24 mouse cellular contexts compared by ENCODE assay signal in the genomic region with DNA sequence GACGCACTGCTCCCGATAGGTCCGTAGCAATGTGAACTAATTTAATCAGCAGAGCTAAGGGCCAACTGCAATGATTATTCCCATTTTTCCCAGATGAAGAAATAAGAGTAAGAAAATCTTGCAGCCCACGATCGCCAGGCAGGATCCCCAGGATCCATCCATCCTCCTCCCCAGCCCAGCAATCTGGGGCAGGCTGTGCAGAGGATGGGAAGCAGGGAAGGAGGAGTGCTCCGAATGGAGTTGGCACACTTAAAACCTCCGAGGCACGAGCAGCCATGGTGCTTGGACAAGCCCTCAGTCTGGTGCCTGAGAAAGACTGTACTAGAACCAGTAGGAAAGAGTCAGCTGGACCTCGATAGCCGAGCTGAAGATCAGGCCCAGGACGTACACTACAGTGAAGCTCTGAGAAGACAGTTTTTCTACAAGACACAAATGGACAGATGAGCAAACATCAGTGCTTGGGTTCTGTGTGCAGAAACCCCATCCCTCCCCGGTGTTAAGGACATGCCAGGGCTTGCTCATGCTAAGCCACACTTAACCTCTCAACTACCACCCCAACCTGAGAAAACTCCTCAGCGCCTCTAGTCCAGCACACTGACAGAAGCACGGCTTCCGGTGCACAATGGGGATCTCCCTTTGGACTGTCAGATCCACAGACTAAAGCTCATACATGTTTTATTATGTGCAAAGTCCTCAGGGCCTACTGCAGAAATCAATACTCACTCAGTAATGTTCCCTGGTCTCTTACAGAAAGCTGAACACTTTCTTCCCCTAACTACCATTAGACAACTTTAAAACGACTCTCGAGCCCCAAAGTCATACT. TPM values are rescaled to one million over a fixed set of nuclear protein-coding genes. Genes with fewer than 3 reads are reported as not detected.
DNase-seq lines count a peak whose midpoint lies in the region; ATAC-seq and TF ChIP-seq lines count a peak whose summit lies in the region.
"Had no signal": no experiment of that assay in that cellular context is flagged by ENCODE, and none has a peak within 500 bp of the region (broad histone marks: within the 10 kb centered on the region; RNA-seq: fewer than 3 reads in every experiment).

No protein-coding gene starts in this region.

- no peak overlapping the region for H3K9ac ChIP-seq in intestine, postnatal 0 days (ENCODE audit: low read depth, low read length)
- H3K9ac ChIP-seq: heart, embryonic 13.5 days; limb, embryonic 13.5 days; lung, embryonic 14.5 days; stomach, embryonic 15.5 days had no signal

- peaks cover 3% of the 10 kb centered on the region for H3K36me3 ChIP-seq in testis, adult 2 months (ENCODE audit: control insufficient read depth, insufficient read depth, low read length)
- H3K36me3 ChIP-seq in intestine, postnatal 0 days (ENCODE audit: control insufficient read depth, insufficient read depth), result peaks cover 34% of the 10 kb centered on the region

- no peak for TF ChIP-seq POLR2A in testis, adult 2 months (IDR thresholded peaks at IDR 0.05; ENCODE audit: control insufficient read depth, low read depth, low read length)

- H3K4me2 ChIP-seq in intestine, postnatal 0 days (replicated peaks; ENCODE audit: low read depth), result 0 out of 2 replicates have a peak overlapping the region, but pooled peaks have one; percentile 32
- H3K4me2 ChIP-seq: heart, embryonic 13.5 days; limb, embryonic 13.5 days; lung, embryonic 14.5 days; stomach, embryonic 15.5 days had no signal

- ATAC-seq in intestine, postnatal 0 days, result peak; percentile 94
- ATAC-seq: hindbrain, postnatal 0 days; Patski had no signal

- WGBS in intestine, postnatal 0 days, result 75% methylated on average over 17 of the region's 17 CpGs

- no peak for TF ChIP-seq CTCF in testis, adult 2 months (IDR thresholded peaks at IDR 0.05; ENCODE audit: control insufficient read depth, insufficient read depth, insufficient replicate concordance, low read depth, low read length)
- TF ChIP-seq CTCF in intestine, postnatal 0 days (IDR thresholded peaks at IDR 0.05; ENCODE audit: low read depth), result no peak

- peaks cover 2% of the 10 kb centered on the region; the same call in 1 of the 2 replicates for H3K4me1 ChIP-seq in testis, adult 2 months (ENCODE audit: control insufficient read depth, insufficient read depth, low read length)
- no peaks in the 10 kb centered on the region for H3K4me1 ChIP-seq in intestine, postnatal 0 days (replicated peaks; ENCODE audit: control insufficient read depth, insufficient read depth, low read length)
- H3K4me1 ChIP-seq: forebrain, embryonic 10.5 days; limb, embryonic 13.5 days; midbrain, embryonic 10.5 days; stomach, embryonic 15.5 days had no signal

- no peak overlapping the region for H3K4me3 ChIP-seq in testis, adult 2 months (ENCODE audit: control insufficient read depth, low read depth, low read length)
- no peak overlapping the region for H3K4me3 ChIP-seq in intestine, postnatal 0 days (ENCODE audit: low read depth, low read length)
- H3K4me3 ChIP-seq: forebrain, embryonic 10.5 days; heart, embryonic 13.5 days; limb, embryonic 13.5 days; midbrain, embryonic 10.5 days; stomach, embryonic 15.5 days had no signal

- peak; percentile 23 to 46 for DNase-seq in left cerebral cortex, adult 18-20 months (ENCODE audit: low spot score in 2 of 2)
- DNase-seq in left cerebral cortex, postnatal 4 days, result no peak
- no peak for DNase-seq in testis, postnatal 14 days (ENCODE audit: low spot score)
- no peak for DNase-seq in layer of hippocampus, adult 8-10 months (ENCODE audit: low spot score in 2 of 2)
- no peak for DNase-seq in cerebellum, adult 18-20 months
- DNase-seq: cerebellum, adult 11 months; cerebellum, postnatal 36 days; gastrocnemius, postnatal 14 days; kidney, adult 2 months; kidney, postnatal 14 days; layer of hippocampus, adult 9-11 months; lung, embryonic 14.5 days; lung, postnatal 36 days; right cerebral cortex, postnatal 25 days had no signal

- intact Hi-C loops in left cerebral cortex, postnatal 4 days (cut with DNase I), result no loop called here

- peak overlapping the region; percentile 37; the same call in 1 of the 2 replicates for H3K27ac ChIP-seq in testis, adult 2 months (ENCODE audit: control insufficient read depth, insufficient read depth, low read depth, low read length)
- H3K27ac ChIP-seq in intestine, postnatal 0 days (ENCODE audit: low read depth, low read length), result peak overlapping the region; percentile 90
- H3K27ac ChIP-seq: forebrain, embryonic 10.5 days; heart, embryonic 13.5 days; hindbrain, postnatal 0 days; limb, embryonic 13.5 days; midbrain, embryonic 10.5 days; stomach, embryonic 15.5 days had no signal

- H3K9me3 ChIP-seq in intestine, postnatal 0 days (ENCODE audit: control insufficient read depth), result no peaks in the 10 kb centered on the region
- H3K9me3 ChIP-seq: forebrain, embryonic 10.5 days; heart, embryonic 13.5 days; limb, embryonic 13.5 days; midbrain, embryonic 10.5 days; stomach, embryonic 15.5 days had no signal

- H3K27me3 ChIP-seq in testis, adult 2 months (ENCODE audit: control insufficient read depth, insufficient read depth, low read length), result no peaks in the 10 kb centered on the region
- H3K27me3 ChIP-seq in intestine, postnatal 0 days (replicated peaks; ENCODE audit: control insufficient read depth, insufficient read depth, low read length), result no peaks in the 10 kb centered on the region
- H3K27me3 ChIP-seq: heart, embryonic 13.5 days; limb, embryonic 13.5 days; Patski; stomach, embryonic 15.5 days had no signal

RNA-seq across cellular contexts. Expression of a gene that starts 39.5 kb away (rescaled TPM):
- 10 to 100 TPM; 55.2 to 55.3 TPM for total RNA-seq in left cerebral cortex, adult 18-20 months (2021)
- 10 to 100 TPM; 82.5 to 84.3 TPM for total RNA-seq in left cerebral cortex, postnatal 4 days (2021)
- 14.6 and 15.7 TPM in 2 replicates for polyA plus RNA-seq in testis, adult 2 months (2012; rRNA removed)
- polyA plus RNA-seq in intestine, postnatal 0 days (2015; fragmentation: Nextera tagmentation; extraction: Ambion mirVana), result 18.5 and 19.0 TPM in 2 replicates
- total RNA-seq in layer of hippocampus, adult 8-10 months (2022), result 10 to 100 TPM; 44.4 to 47.8 (median 46.7) TPM

RNA-seq across cellular contexts. Expression of a gene that starts 45.8 kb away (rescaled TPM):
- 1 to 10 TPM; 1.8 to 3.1 TPM for total RNA-seq in left cerebral cortex, adult 18-20 months (2021)
- 1 to 10 TPM; 1.9 to 4.1 TPM for total RNA-seq in left cerebral cortex, postnatal 4 days (2021)
- 1.7 and 1.9 TPM in 2 replicates for polyA plus RNA-seq in testis, adult 2 months (2012; rRNA removed)
- polyA plus RNA-seq in intestine, postnatal 0 days (2015; fragmentation: Nextera tagmentation; extraction: Ambion mirVana), result 18.0 and 18.1 TPM in 2 replicates
- 1 to 10 TPM; 1.9 to 4.8 (median 3.0) TPM for total RNA-seq in layer of hippocampus, adult 8-10 months (2022)

RNA-seq across cellular contexts. Expression of a gene that starts 50.7 kb away (rescaled TPM):
- total RNA-seq in left cerebral cortex, adult 18-20 months (2021), result not detected
- total RNA-seq in left cerebral cortex, postnatal 4 days (2021), result not detected
- polyA plus RNA-seq in testis, adult 2 months (2012; rRNA removed), result 0.97 and 1.6 TPM in 2 replicates
- polyA plus RNA-seq in intestine, postnatal 0 days (2015; fragmentation: Nextera tagmentation; extraction: Ambion mirVana), result 0.10 and 0.16 TPM in 2 replicates
- not detected for total RNA-seq in layer of hippocampus, adult 8-10 months (2022)
- total RNA-seq: left cerebral cortex, postnatal 10 days had no signal

Comparison
In these comparisons a context has a peak if more than half of its experiments do, and no peak if none do; other contexts are left out.
1. DNase-seq: peak in left cerebral cortex, adult 18-20 months (2 of 2); none in left cerebral cortex, postnatal 4 days (single experiment), testis, postnatal 14 days (single experiment), layer of hippocampus, adult 8-10 months (0 of 2) and cerebellum, adult 18-20 months (0 of 2).